Mouse (Mus musculus): ENCODE results near the gene Cdyl. TPM values are rescaled to one million over a fixed set of nuclear protein-coding genes. Genes with fewer than 3 reads are reported as not detected.

The Cdyl gene
- total and polyA plus RNA-seq, 3 experiments, result 36.3 to 104 (median 47.9) TPM

DNA sequence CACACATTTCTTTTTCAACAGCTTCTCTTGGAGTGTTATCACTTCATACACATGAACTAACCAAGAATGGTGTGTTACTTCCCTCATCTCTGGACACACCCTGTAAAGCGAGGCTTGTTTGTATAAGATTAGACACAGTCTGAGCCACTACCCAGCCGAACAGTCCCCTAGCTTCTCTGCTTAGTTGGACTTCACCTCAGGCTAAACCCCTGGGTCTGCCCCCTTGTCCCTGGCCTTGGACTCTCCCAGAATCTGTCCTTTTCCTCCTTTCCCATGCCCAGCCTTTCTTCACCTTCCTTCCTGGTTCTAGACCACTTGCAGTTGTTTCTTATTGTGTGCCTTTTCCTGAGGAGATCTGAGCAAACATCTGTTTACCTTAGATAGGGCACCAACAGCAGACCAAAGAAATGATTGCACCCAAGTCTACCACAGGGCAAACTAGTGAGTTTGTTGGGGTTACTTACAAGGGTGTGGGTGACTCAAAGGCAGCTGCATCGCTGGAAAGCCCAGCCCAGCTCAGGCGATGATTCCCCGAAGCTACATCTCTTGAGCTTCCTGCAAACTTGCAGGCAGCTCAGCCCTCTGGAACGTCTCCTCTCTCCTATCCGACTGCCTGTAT, 17.9 kb downstream of the Cdyl start:
- H3K36me3 ChIP-seq (replicated peaks), result no peaks in the 10 kb centered on the region
- peak overlapping the region; percentile 51; the same call in 1 of the 2 replicates for H3K4me3 ChIP-seq (ENCODE audit: low read depth, low read length)
- ATAC-seq (ENCODE audit: extremely low read depth, insufficient number of reproducible peaks, low FRiP score, poor library complexity, severe bottlenecking) (peak; percentile 94), DNase-seq (ENCODE audit: low spot score) (peak; percentile 62)
- no peaks in the 10 kb centered on the region for H3K9me3 ChIP-seq (replicated peaks)
- no peaks in the 10 kb centered on the region for H3K27me3 ChIP-seq (ENCODE audit: insufficient read depth, low read length)
- H3K4me1 ChIP-seq (ENCODE audit: insufficient read depth, low read depth, low read length), result peaks cover 42% of the 10 kb centered on the region
- TF ChIP-seq CTCF (IDR thresholded peaks at IDR 0.05; ENCODE audit: low read depth, low read length), result no peak
- peak; percentile 78 for TF ChIP-seq TAL1 (conservative IDR thresholded peaks at IDR 0.05; ENCODE audit: low read depth, low read length)

DNA sequence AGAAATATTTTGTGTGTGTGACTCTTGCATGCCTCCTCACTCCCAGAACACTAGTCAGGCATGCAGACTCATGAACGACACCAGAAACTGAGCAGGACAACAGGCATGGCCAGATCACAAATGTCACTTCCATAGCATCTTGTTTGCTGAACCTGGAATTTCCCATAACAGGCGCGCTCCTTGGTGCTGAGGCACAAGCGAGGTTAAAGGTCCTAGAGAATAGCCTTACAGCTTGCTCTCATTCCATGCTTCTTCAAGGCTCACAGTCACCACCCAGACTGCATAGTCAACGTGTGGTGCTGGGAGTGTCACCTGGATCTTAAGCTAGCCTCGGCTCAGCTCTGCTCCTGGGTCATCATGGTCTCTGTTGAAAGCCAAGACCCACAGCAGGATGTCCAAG, 19.1 kb downstream of the Cdyl start:
- Histone ChIP-seq H3K4me3 (ENCODE audit: low read depth, low read length) (no peak overlapping the region), H3K4me1 (ENCODE audit: insufficient read depth, low read depth, low read length) (peaks cover 42% of the 10 kb centered on the region), H3K9me3 (replicated peaks) (no peaks in the 10 kb centered on the region), H3K27me3 (ENCODE audit: insufficient read depth, low read length) (no peaks in the 10 kb centered on the region), H3K36me3 (replicated peaks) (no peaks in the 10 kb centered on the region)
- ATAC-seq (ENCODE audit: extremely low read depth, insufficient number of reproducible peaks, low FRiP score, poor library complexity, severe bottlenecking) (no peak), DNase-seq (ENCODE audit: low spot score) (no peak)
- no peak for TF ChIP-seq TAL1 (conservative IDR thresholded peaks at IDR 0.05; ENCODE audit: low read depth, low read length)
- TF ChIP-seq CTCF (IDR thresholded peaks at IDR 0.05; ENCODE audit: low read depth, low read length), result no peak
- TF ChIP-seq GATA1 (IDR thresholded peaks at IDR 0.05; ENCODE audit: borderline replicate concordance, low read length), result no peak
- TF ChIP-seq POLR2AphosphoS5 (IDR thresholded peaks at IDR 0.05; ENCODE audit: insufficient replicate concordance, low read depth, low read length), result no peak
- TF ChIP-seq GATA2 (IDR thresholded peaks at IDR 0.05; ENCODE audit: borderline replicate concordance, low read depth, low read length), result no peak

DNA sequence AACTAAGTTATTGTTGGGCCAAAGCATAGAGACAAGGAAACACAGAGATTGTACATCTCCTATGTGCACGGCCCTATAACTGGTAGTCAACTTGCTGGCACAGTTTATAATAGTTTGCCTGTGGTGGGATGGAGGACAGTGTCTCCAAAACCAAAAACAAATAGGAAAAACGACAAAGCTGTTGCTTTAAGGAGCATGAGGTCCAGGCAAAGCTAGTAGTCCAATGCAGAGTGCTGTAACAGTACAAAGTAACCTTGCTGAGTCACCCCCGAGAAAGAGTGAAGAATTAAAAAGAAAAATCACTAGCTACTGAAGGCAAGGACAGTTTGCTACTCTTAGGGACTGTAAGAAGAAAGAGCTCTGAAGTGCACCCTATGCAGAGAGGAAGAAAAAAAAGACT, 21.7 kb downstream of the Cdyl start:
- Histone ChIP-seq H3K36me3 (replicated peaks) (no peaks in the 10 kb centered on the region), H3K27me3 (ENCODE audit: insufficient read depth, low read length) (no peaks in the 10 kb centered on the region), H3K4me3 (ENCODE audit: low read depth, low read length) (no peak overlapping the region), H3K9me3 (replicated peaks) (no peaks in the 10 kb centered on the region), H3K4me1 (ENCODE audit: insufficient read depth, low read depth, low read length) (peaks cover 49% of the 10 kb centered on the region)
- DNase-seq (ENCODE audit: low spot score) (no peak), ATAC-seq (ENCODE audit: extremely low read depth, insufficient number of reproducible peaks, low FRiP score, poor library complexity, severe bottlenecking) (no peak)
- TF ChIP-seq CTCF (IDR thresholded peaks at IDR 0.05; ENCODE audit: low read depth, low read length) (no peak), GATA1 (IDR thresholded peaks at IDR 0.05; ENCODE audit: borderline replicate concordance, low read length) (no peak), TAL1 (conservative IDR thresholded peaks at IDR 0.05; ENCODE audit: low read depth, low read length) (no peak), POLR2AphosphoS5 (IDR thresholded peaks at IDR 0.05; ENCODE audit: insufficient replicate concordance, low read depth, low read length) (no peak), GATA2 (IDR thresholded peaks at IDR 0.05; ENCODE audit: borderline replicate concordance, low read depth, low read length) (no peak)

DNA sequence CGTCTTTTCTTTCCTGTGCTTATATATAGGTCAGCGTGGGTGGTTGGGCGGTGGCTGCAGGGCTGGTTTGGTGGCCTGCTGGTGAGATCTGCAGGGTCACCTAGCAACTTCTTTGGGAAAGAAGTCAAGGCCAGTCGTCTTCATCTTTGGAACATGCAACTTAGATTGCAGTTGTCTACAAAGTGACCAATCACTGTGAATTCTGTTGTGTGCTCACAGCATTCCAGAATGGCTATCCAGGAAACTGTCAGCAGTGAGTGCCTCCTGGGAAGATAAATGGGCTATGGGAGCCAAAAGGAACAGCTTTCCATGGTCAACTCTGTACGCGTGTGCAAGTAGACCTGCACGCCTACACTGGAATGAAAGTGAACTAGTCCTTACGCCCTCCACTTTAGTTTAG, 26.6 kb downstream of the Cdyl start:
- Histone ChIP-seq H3K36me3 (replicated peaks) (no peaks in the 10 kb centered on the region), H3K9me3 (replicated peaks) (no peaks in the 10 kb centered on the region), H3K4me3 (ENCODE audit: low read depth, low read length) (no peak overlapping the region), H3K4me1 (ENCODE audit: insufficient read depth, low read depth, low read length) (peaks cover 24% of the 10 kb centered on the region), H3K27me3 (ENCODE audit: insufficient read depth, low read length) (no peaks in the 10 kb centered on the region)
- TF ChIP-seq GATA1 (IDR thresholded peaks at IDR 0.05; ENCODE audit: borderline replicate concordance, low read length) (no peak), GATA2 (IDR thresholded peaks at IDR 0.05; ENCODE audit: borderline replicate concordance, low read depth, low read length) (no peak), POLR2AphosphoS5 (IDR thresholded peaks at IDR 0.05; ENCODE audit: insufficient replicate concordance, low read depth, low read length) (no peak), CTCF (IDR thresholded peaks at IDR 0.05; ENCODE audit: low read depth, low read length) (no peak), TAL1 (conservative IDR thresholded peaks at IDR 0.05; ENCODE audit: low read depth, low read length) (no peak)
- DNase-seq (ENCODE audit: low spot score), result no peak
- ATAC-seq (ENCODE audit: extremely low read depth, insufficient number of reproducible peaks, low FRiP score, poor library complexity, severe bottlenecking), result no peak

DNA sequence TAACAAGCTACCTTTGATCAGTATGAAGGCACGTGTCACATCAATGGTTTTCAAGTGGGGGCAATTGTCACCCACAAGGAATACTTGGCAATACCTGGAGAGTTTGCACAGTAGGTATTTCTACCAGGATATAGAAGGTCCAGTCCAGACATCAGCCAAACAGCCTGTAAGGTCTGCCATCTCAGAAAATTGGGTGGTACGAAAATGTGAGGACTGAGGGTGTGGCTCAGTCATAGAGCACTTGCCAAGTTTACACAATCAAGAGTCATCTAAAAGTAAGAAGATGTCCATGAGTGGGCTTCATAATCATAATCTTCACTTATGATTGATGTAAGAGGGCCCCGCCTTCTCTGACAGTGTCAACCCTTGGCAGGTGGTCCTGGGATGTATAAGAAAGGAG, 29.9 kb downstream of the Cdyl start:
- ATAC-seq (ENCODE audit: extremely low read depth, insufficient number of reproducible peaks, low FRiP score, poor library complexity, severe bottlenecking), result no peak
- H3K4me1 ChIP-seq (ENCODE audit: insufficient read depth, low read depth, low read length), result peaks cover 19% of the 10 kb centered on the region
- H3K9me3 ChIP-seq (replicated peaks), result no peaks in the 10 kb centered on the region
- no peak overlapping the region for H3K4me3 ChIP-seq (ENCODE audit: low read depth, low read length)
- no peaks in the 10 kb centered on the region for H3K36me3 ChIP-seq (replicated peaks)
- TF ChIP-seq GATA1 (IDR thresholded peaks at IDR 0.05; ENCODE audit: borderline replicate concordance, low read length) (no peak), TAL1 (conservative IDR thresholded peaks at IDR 0.05; ENCODE audit: low read depth, low read length) (no peak), POLR2AphosphoS5 (IDR thresholded peaks at IDR 0.05; ENCODE audit: insufficient replicate concordance, low read depth, low read length) (no peak), GATA2 (IDR thresholded peaks at IDR 0.05; ENCODE audit: borderline replicate concordance, low read depth, low read length) (no peak), CTCF (IDR thresholded peaks at IDR 0.05; ENCODE audit: low read depth, low read length) (no peak)
- no peaks in the 10 kb centered on the region for H3K27me3 ChIP-seq (ENCODE audit: insufficient read depth, low read length)
- DNase-seq (ENCODE audit: low spot score), result no peak

DNA sequence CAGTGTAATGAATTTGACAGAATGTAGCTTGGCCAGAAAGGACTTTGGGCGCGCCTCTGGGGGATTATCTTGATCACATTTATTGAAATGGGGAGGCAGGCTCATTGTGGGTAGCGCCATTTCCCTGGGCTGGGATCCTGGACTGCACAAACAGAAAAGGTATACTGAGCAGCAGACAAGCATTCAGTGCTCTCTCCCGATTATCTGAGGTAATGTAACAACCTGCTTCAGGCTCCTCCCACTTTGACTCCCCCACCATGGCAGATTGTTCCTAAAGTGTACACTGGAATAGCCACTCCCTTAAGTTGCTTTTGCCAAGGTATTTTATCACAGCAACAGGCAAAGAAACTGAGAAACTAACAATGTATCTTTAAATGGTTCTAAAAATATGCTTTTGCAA, 58.0 kb downstream of the Cdyl start:
- TF ChIP-seq POLR2AphosphoS5 (IDR thresholded peaks at IDR 0.05; ENCODE audit: insufficient replicate concordance, low read depth, low read length) (no peak), TAL1 (conservative IDR thresholded peaks at IDR 0.05; ENCODE audit: low read depth, low read length) (no peak), GATA1 (IDR thresholded peaks at IDR 0.05; ENCODE audit: borderline replicate concordance, low read length) (no peak), GATA2 (IDR thresholded peaks at IDR 0.05; ENCODE audit: borderline replicate concordance, low read depth, low read length) (no peak), CTCF (IDR thresholded peaks at IDR 0.05; ENCODE audit: low read depth, low read length) (no peak)
- no peak for ATAC-seq (ENCODE audit: extremely low read depth, insufficient number of reproducible peaks, low FRiP score, poor library complexity, severe bottlenecking)

More for the DNA sequence above, 58.0 kb downstream of the Cdyl start:
- no peak for DNase-seq (ENCODE audit: low spot score)
- Histone ChIP-seq H3K36me3 (replicated peaks) (no peaks in the 10 kb centered on the region), H3K4me1 (ENCODE audit: insufficient read depth, low read depth, low read length) (peaks cover 6% of the 10 kb centered on the region), H3K9me3 (replicated peaks) (no peaks in the 10 kb centered on the region), H3K27me3 (ENCODE audit: insufficient read depth, low read length) (peaks cover 4% of the 10 kb centered on the region; the same call in 1 of the 2 replicates), H3K4me3 (ENCODE audit: low read depth, low read length) (no peak overlapping the region)
